Mouse (Mus musculus) spleen, postnatal 4 days (tissue): ENCODE results near the gene Ly9.

ENCODE experiments used
- DNase-seq, 2 experiments: peaks; one replicate each; pipeline ENCODE4 v3.0.0; 2022; ENCODE audit warnings: low spot score in 2 of 2

Gene Ly9

GRCm38 (mm10) chr1:171607176-171607575, at the start of gene Ly9:
TSS of gene Ly9 (minus strand) at chr1:171607410.
- DNase-seq = peak; percentile 46 to 76

GRCm38 (mm10) chr1:171652734-171653133, 45.5 kb upstream of the Ly9 start, which contains the start of gene Slamf7:
TSS of gene Slamf7 (minus strand) at chr1:171653035.
- DNase-seq = no peak

- no peak for DNase-seq
Observed at GRCm38 (mm10) chr1:171648840-171649239, 41.6 kb upstream of the Ly9 start.

- DNase-seq = no peak
Observed at GRCm38 (mm10) chr1:171647716-171648115, 40.5 kb upstream of the Ly9 start.

- no peak for DNase-seq
Observed at GRCm38 (mm10) chr1:171646429-171646940, 39.3 kb upstream of the Ly9 start.

GRCm38 (mm10) chr1:171643612-171644011, 36.4 kb upstream of the Ly9 start:
- DNase-seq = peak in 1 of 2 experiments; percentile 54

GRCm38 (mm10) chr1:171640796-171641195, 33.6 kb upstream of the Ly9 start:
- no peak for DNase-seq

- DNase-seq = no peak
Observed at GRCm38 (mm10) chr1:171638686-171639085, 31.5 kb upstream of the Ly9 start.

- no peak for DNase-seq
Observed at GRCm38 (mm10) chr1:171637101-171637500, 29.9 kb upstream of the Ly9 start.

GRCm38 (mm10) chr1:171635696-171636095, 28.5 kb upstream of the Ly9 start:
- DNase-seq = no peak

- DNase-seq = no peak
Observed at GRCm38 (mm10) chr1:171631447-171631846, 24.2 kb upstream of the Ly9 start.

GRCm38 (mm10) chr1:171630912-171631311, 23.7 kb upstream of the Ly9 start:
- DNase-seq = no peak

- no peak for DNase-seq
Observed at GRCm38 (mm10) chr1:171630041-171630440, 22.8 kb upstream of the Ly9 start.

GRCm38 (mm10) chr1:171629168-171629567, 22.0 kb upstream of the Ly9 start:
- no peak for DNase-seq

GRCm38 (mm10) chr1:171627801-171628200, 20.6 kb upstream of the Ly9 start:
- DNase-seq = no peak

GRCm38 (mm10) chr1:171620091-171620490, 12.9 kb upstream of the Ly9 start:
- no peak for DNase-seq

- no peak for DNase-seq
Observed at GRCm38 (mm10) chr1:171619645-171620044, 12.4 kb upstream of the Ly9 start.

GRCm38 (mm10) chr1:171619001-171619400, 11.8 kb upstream of the Ly9 start:
- DNase-seq = peak; percentile 47 to 70

- DNase-seq = peak; percentile 23 to 60
Observed at GRCm38 (mm10) chr1:171616881-171617515, 9.8 kb upstream of the Ly9 start.

GRCm38 (mm10) chr1:171613962-171614361, 6.8 kb upstream of the Ly9 start:
- DNase-seq = no peak

GRCm38 (mm10) chr1:171610781-171611180, 3.6 kb upstream of the Ly9 start:
- peak; percentile 41 to 68 for DNase-seq

- DNase-seq = peak; percentile 56 to 73
Observed at GRCm38 (mm10) chr1:171610026-171610425, 2.8 kb upstream of the Ly9 start.

GRCm38 (mm10) chr1:171606656-171607055, 554 bp downstream of the Ly9 start:
- no peak for DNase-seq

- DNase-seq = no peak
Observed at GRCm38 (mm10) chr1:171604686-171605085, 2.5 kb downstream of the Ly9 start.
